Mouse (Mus musculus): Measurements from ENCODE around the gene Ccnl2.

- TF ChIP-seq CTCF (IDR thresholded peaks at IDR 0.05; ENCODE audit: control insufficient read depth, insufficient read depth, insufficient read length), result peak; percentile 22
- TF ChIP-seq MAX (IDR thresholded peaks at IDR 0.05), result no peak
- no peak for TF ChIP-seq FOSL1 (IDR thresholded peaks at IDR 0.05; ENCODE audit: insufficient read depth, low read length, poor library complexity, severe bottlenecking)
- no peak for TF ChIP-seq USF1 (IDR thresholded peaks at IDR 0.05; ENCODE audit: low read depth)
- TF ChIP-seq MYOD1 (IDR thresholded peaks at IDR 0.05; ENCODE audit: control insufficient read depth, insufficient read length, low read depth), result no peak
These were observed 35.5 kb downstream of the Ccnl2 start for GRCm38 (mm10) chr4:155847591-155848352.

All from C2C12 (cell line).